Mouse (Mus musculus): ENCODE results near the gene Ear1. TPM values are rescaled to one million over a fixed set of nuclear protein-coding genes. Genes with fewer than 3 reads are reported as not detected.
"Not testable (repeated sequence)": the region's sequence is repeated elsewhere in the genome, so short reads cannot be mapped to it uniquely, and the experiment has no call there.

Ear1 gene
- 8.8 and 18.7 TPM in 2 replicates for polyA plus RNA-seq (2012; rRNA removed)
- 2.9 and 3.2 TPM in 2 replicates for polyA plus RNA-seq (2014; fragmentation: Nextera tagmentation; extraction: Ambion mirVana)

DNA sequence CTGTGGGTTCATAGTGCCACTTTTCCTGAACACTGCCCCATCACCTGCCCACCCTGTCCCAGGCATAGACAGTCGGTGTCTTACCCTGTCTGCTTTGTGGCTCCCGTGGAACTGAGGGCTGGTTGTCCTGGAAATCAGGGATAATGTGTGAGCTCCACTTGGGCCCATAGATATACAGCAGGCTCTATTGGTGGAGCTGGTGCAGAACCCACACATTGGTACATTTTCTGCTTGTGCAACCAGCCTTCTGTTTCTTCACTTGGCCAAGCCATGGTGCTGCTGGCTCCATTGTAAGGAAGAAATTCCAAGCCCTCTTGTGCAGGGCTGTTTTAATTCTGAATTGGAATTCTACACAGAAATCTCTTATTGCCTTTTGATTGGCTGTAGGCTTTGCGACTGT, at the start of gene Ear1:
TSS of gene Ear1 (minus strand) at position 101 of the 400 bp plus-strand sequence.
- not testable (repeated sequence) for H3K27ac ChIP-seq; DNase-seq (ENCODE audit: low read depth in 3 of 3, low spot score in 3 of 3); H3K27me3 ChIP-seq (ENCODE audit: control insufficient read depth, insufficient read depth, low read length); H3K4me3 ChIP-seq (ENCODE audit: insufficient read depth in 1 of 2, low read depth in 2 of 2, low read length in 2 of 2); H3K9ac ChIP-seq (replicated peaks); H3K4me1 ChIP-seq (replicated peaks; ENCODE audit: control insufficient read depth in 2 of 2, insufficient read depth in 2 of 2, low read length in 1 of 2); H3K36me3 ChIP-seq (replicated peaks; ENCODE audit: control insufficient read depth, insufficient read depth, low read depth); H3K4me2 ChIP-seq (ENCODE audit: low read depth); H3K9me3 ChIP-seq (ENCODE audit: control insufficient read depth, low read length); ATAC-seq (ENCODE audit: insufficient read depth)
- 73% methylated on average over 3 of the region's 3 CpGs for WGBS (ENCODE audit: insufficient replicate concordance)

DNA sequence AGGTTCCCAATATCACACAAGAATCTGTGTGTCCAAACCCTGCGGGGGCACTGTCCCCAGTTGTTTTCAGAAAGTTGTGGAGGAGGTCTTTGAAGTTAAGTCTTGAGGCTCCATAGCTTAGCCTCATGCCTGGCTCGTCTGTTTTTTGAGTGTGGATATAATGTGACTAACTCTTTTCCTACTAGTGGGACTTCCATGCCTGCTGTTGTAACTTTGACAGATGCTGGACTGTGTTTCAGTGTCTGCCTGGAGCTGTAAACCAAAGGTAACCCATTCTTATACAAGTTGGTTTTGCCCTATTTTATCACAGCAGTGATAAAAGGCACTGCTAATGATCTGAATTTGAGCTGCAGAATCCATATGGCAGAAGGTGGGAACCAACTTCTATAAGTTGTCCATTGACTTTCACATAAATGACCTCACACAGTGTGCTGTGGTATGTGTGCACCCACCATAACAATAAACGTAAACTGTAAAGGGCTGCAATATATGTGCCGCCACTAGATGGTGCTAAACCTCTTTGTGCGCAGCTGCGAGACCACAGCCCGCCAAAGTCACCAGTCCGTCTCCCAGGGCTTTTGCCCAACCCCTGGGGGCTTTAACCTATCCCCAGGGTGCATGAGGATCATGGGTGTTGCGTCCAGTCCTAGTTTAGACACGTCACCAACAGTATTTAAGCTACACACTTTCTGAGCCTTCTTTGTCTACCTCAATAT, 49.5 kb upstream of the Ear1 start, which contains the start of gene Gm8113:
TSS of gene Gm8113 (plus strand) at position 703 of the 716 bp plus-strand sequence.
- 9% methylated on average over 10 of the region's 10 CpGs for WGBS (ENCODE audit: insufficient replicate concordance)
- H3K4me1 ChIP-seq (replicated peaks; ENCODE audit: control insufficient read depth in 2 of 2, insufficient read depth in 2 of 2, low read length in 1 of 2); H3K27me3 ChIP-seq (ENCODE audit: control insufficient read depth, insufficient read depth, low read length); H3K9me3 ChIP-seq (ENCODE audit: control insufficient read depth, low read length); H3K36me3 ChIP-seq (replicated peaks; ENCODE audit: control insufficient read depth, insufficient read depth, low read depth): not testable (repeated sequence)
- Histone ChIP-seq H3K9ac (replicated peaks) (peak within 1 kb of the TSS; percentile 82), H3K27ac (peak within 1 kb of the TSS; percentile 71), H3K4me2 (ENCODE audit: low read depth) (peak within 1 kb of the TSS; percentile 67), H3K4me3 (ENCODE audit: insufficient read depth in 1 of 2, low read depth in 2 of 2, low read length in 2 of 2) (peak within 1 kb of the TSS; percentile 66 to 98)
- ATAC-seq (ENCODE audit: insufficient read depth): peak; percentile 94
- TF ChIP-seq CTCF (IDR thresholded peaks at IDR 0.05; ENCODE audit: low read depth): peak; percentile 94
- DNase-seq (ENCODE audit: low read depth in 3 of 3, low spot score in 3 of 3): peak; percentile 48 to 60 (median 53)

DNA sequence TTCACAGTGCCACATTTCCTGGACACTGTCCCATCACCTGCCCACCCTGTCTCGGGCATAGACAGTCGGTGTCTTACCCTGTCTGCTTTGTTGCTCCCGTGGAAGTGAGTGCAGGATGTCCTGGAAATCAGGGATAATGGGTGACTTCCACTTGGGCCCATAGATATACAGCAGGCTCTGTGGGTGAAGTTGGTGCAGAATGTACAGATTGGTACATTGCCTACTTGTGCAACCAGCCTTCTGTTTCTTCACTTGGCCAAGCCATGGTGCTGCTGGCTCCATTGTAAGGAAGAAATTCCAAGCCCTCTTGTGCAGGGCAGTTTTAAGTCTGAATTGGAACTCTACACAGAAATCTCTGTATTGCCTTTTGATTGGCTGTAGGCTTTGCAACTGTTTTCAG, 48.1 kb upstream of the Ear1 start, which contains the start of gene Ear10:
TSS of gene Ear10 (minus strand) at position 101 of the 400 bp plus-strand sequence.
- H3K27me3 ChIP-seq (ENCODE audit: control insufficient read depth, insufficient read depth, low read length); H3K4me2 ChIP-seq (ENCODE audit: low read depth); H3K36me3 ChIP-seq (replicated peaks; ENCODE audit: control insufficient read depth, insufficient read depth, low read depth); H3K4me3 ChIP-seq (ENCODE audit: insufficient read depth in 1 of 2, low read depth in 2 of 2, low read length in 2 of 2); H3K9me3 ChIP-seq (ENCODE audit: control insufficient read depth, low read length); DNase-seq (ENCODE audit: low read depth in 3 of 3, low spot score in 3 of 3); H3K27ac ChIP-seq; H3K9ac ChIP-seq (replicated peaks); H3K4me1 ChIP-seq (replicated peaks; ENCODE audit: control insufficient read depth in 2 of 2, insufficient read depth in 2 of 2, low read length in 1 of 2); ATAC-seq (ENCODE audit: insufficient read depth): not testable (repeated sequence)
- 58% methylated on average over 3 of the region's 3 CpGs for WGBS (ENCODE audit: insufficient replicate concordance)

DNA sequence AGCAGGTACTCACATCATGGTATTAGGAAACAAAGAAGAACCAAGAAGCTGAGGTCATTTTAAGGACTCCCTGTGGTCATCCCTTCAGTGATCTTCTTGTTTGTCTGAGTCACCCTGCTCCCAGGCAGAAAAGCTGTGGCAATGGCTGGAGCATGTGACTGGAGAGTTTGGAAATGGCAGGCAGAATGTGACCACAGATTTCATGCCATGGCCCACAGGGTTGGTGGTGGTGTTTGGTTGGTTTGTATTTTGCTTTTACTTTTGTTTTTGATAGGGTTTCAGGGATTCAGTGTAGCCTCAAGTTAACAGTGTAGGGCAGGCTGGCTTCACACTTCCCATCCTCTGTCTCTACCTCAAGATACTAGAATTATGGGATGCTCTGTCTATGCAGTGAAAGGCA, 42.9 kb upstream of the Ear1 start:
- not testable (repeated sequence) for H3K36me3 ChIP-seq (replicated peaks; ENCODE audit: control insufficient read depth, insufficient read depth, low read depth); H3K9ac ChIP-seq (replicated peaks); ATAC-seq (ENCODE audit: insufficient read depth); H3K27me3 ChIP-seq (ENCODE audit: control insufficient read depth, insufficient read depth, low read length); H3K9me3 ChIP-seq (ENCODE audit: control insufficient read depth, low read length); DNase-seq (ENCODE audit: low read depth in 3 of 3, low spot score in 3 of 3); H3K4me2 ChIP-seq (ENCODE audit: low read depth); H3K27ac ChIP-seq; H3K4me1 ChIP-seq (replicated peaks; ENCODE audit: control insufficient read depth in 2 of 2, insufficient read depth in 2 of 2, low read length in 1 of 2); H3K4me3 ChIP-seq (ENCODE audit: insufficient read depth in 1 of 2, low read depth in 2 of 2, low read length in 2 of 2)

DNA sequence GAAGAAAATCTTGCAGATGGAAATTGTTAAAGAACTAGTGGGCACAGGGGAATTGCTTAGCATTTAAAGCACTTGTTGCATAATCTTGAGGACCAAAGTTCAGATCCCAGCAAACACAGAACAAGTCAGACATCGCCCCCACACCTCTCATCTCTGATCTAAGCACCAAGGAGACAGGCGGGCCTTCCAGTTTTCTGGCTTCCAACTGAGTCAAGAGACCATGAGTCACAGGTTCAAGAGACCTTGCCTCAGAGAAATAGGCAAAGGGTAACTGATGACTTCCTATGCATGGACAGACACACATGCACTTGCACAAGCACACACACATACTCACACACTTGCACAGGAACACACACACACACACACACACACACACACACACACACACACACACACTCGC, 23.3 kb upstream of the Ear1 start:
- not testable (repeated sequence) for H3K9ac ChIP-seq (replicated peaks); H3K27me3 ChIP-seq (ENCODE audit: control insufficient read depth, insufficient read depth, low read length); ATAC-seq (ENCODE audit: insufficient read depth); H3K27ac ChIP-seq; H3K4me3 ChIP-seq (ENCODE audit: insufficient read depth in 1 of 2, low read depth in 2 of 2, low read length in 2 of 2); H3K36me3 ChIP-seq (replicated peaks; ENCODE audit: control insufficient read depth, insufficient read depth, low read depth); DNase-seq (ENCODE audit: low read depth in 3 of 3, low spot score in 3 of 3); H3K4me2 ChIP-seq (ENCODE audit: low read depth); H3K9me3 ChIP-seq (ENCODE audit: control insufficient read depth, low read length); H3K4me1 ChIP-seq (replicated peaks; ENCODE audit: control insufficient read depth in 2 of 2, insufficient read depth in 2 of 2, low read length in 1 of 2)
- 67% methylated on average over 3 of the region's 3 CpGs for WGBS (ENCODE audit: insufficient replicate concordance)

DNA sequence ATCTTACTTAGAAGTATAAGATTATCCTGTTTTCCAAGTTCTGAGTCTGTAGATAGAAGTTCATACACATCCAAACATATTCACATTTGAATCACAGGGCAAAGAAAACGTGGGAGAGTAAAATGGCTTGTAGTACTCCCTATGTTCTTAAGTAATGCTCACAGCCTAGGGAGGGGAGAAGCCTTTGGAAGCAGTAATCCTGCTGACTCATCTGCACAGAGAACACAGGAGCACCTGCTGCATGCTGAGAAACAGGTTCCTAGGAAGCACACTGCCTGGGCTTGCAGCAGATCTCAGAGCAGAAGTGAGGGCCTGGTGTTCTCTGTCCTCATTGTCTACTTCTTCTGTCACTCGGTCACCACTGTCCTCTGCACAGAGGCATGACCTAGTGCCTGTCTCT, 20.0 kb upstream of the Ear1 start:
- not testable (repeated sequence) for DNase-seq (ENCODE audit: low read depth in 3 of 3, low spot score in 3 of 3); H3K9me3 ChIP-seq (ENCODE audit: control insufficient read depth, low read length); H3K4me3 ChIP-seq (ENCODE audit: insufficient read depth in 1 of 2, low read depth in 2 of 2, low read length in 2 of 2); H3K4me1 ChIP-seq (replicated peaks; ENCODE audit: control insufficient read depth in 2 of 2, insufficient read depth in 2 of 2, low read length in 1 of 2); H3K36me3 ChIP-seq (replicated peaks; ENCODE audit: control insufficient read depth, insufficient read depth, low read depth); ATAC-seq (ENCODE audit: insufficient read depth); H3K9ac ChIP-seq (replicated peaks); H3K27me3 ChIP-seq (ENCODE audit: control insufficient read depth, insufficient read depth, low read length); H3K4me2 ChIP-seq (ENCODE audit: low read depth); H3K27ac ChIP-seq
- WGBS (ENCODE audit: insufficient replicate concordance): 29% methylated on average over 1 of the region's 2 CpGs

DNA sequence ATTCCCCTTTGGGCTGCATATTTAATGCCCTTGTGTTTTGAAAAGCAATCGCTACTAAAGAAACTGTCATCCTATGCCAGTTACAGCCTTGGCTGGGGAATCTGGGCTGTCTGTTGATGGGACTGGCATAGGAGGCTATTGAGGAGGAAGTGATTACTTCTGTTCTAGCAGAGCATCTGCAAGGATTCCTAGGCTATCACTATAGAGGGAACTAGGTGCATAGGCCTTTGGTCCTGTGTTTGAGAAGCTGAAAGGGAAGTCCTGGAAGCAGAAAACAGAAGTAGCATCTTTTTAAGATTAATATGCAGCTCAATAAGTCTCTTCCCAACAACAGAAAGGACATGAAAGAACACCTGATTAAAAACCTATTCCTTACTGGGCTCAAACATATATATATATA, 16.0 kb upstream of the Ear1 start:
- not testable (repeated sequence) for H3K4me2 ChIP-seq (ENCODE audit: low read depth); H3K9ac ChIP-seq (replicated peaks); DNase-seq (ENCODE audit: low read depth in 3 of 3, low spot score in 3 of 3); H3K27me3 ChIP-seq (ENCODE audit: control insufficient read depth, insufficient read depth, low read length); ATAC-seq (ENCODE audit: insufficient read depth); H3K4me3 ChIP-seq (ENCODE audit: insufficient read depth in 1 of 2, low read depth in 2 of 2, low read length in 2 of 2); H3K4me1 ChIP-seq (replicated peaks; ENCODE audit: control insufficient read depth in 2 of 2, insufficient read depth in 2 of 2, low read length in 1 of 2); H3K9me3 ChIP-seq (ENCODE audit: control insufficient read depth, low read length); H3K27ac ChIP-seq; H3K36me3 ChIP-seq (replicated peaks; ENCODE audit: control insufficient read depth, insufficient read depth, low read depth)
- WGBS (ENCODE audit: insufficient replicate concordance): no CpG with 5 or more reads among the region's 1 CpGs

DNA sequence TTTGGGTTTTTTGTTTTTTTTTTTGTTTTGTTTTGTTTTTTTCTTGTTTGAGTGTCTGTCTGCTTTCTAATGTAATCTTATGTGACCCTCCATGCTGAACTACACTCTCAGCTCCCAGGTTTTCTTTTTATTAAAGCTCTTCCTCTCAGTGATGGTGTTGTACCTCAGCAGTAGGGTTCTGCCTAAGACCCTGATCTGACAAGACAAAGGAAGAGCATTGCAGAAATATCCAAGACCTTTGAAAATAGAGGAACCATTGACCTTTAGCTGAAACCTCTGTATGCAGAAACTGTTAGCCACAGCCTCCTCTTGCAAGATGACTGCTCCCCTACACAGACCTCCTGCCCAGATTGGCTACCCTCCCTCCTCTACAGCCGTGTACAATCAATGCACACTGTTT, 10.9 kb upstream of the Ear1 start:
- not testable (repeated sequence) for H3K9ac ChIP-seq (replicated peaks); H3K4me3 ChIP-seq (ENCODE audit: insufficient read depth in 1 of 2, low read depth in 2 of 2, low read length in 2 of 2); H3K4me2 ChIP-seq (ENCODE audit: low read depth); H3K36me3 ChIP-seq (replicated peaks; ENCODE audit: control insufficient read depth, insufficient read depth, low read depth); ATAC-seq (ENCODE audit: insufficient read depth); DNase-seq (ENCODE audit: low read depth in 3 of 3, low spot score in 3 of 3); H3K9me3 ChIP-seq (ENCODE audit: control insufficient read depth, low read length); H3K27me3 ChIP-seq (ENCODE audit: control insufficient read depth, insufficient read depth, low read length); H3K4me1 ChIP-seq (replicated peaks; ENCODE audit: control insufficient read depth in 2 of 2, insufficient read depth in 2 of 2, low read length in 1 of 2); H3K27ac ChIP-seq
- 21% methylated on average over 1 of the region's 1 CpGs for WGBS (ENCODE audit: insufficient replicate concordance)

All from liver, embryonic 14.5 days (tissue).